Mouse (Mus musculus): ENCODE measurements around the gene Bcl2l12. TPM values are rescaled to one million over a fixed set of nuclear protein-coding genes. Genes with fewer than 3 reads are reported as not detected.
A peak's percentile ranks its signal among the peaks of the same experiment; 100 is the strongest.
"Not testable (repeated sequence)": the region's sequence is repeated elsewhere in the genome, so short reads cannot be mapped to it uniquely, and the experiment has no call there.

Bcl2l12 gene
- polyA plus RNA-seq, 1 experiment from 2014 or later = 19.2 TPM

- no peak overlapping the region for H3K27ac ChIP-seq (replicated peaks)
- H3K4me1 ChIP-seq = no peaks in the 10 kb centered on the region
- H3K4me2 ChIP-seq (replicated peaks) = no peak overlapping the region
- no peaks in the 10 kb centered on the region for H3K27me3 ChIP-seq
- WGBS = 88% methylated on average over 6 of the region's 6 CpGs
- no peak for ATAC-seq (replicated peaks)
- H3K36me3 ChIP-seq = peaks cover 82% of the 10 kb centered on the region
- no peak overlapping the region for H3K4me3 ChIP-seq
- no peak overlapping the region for H3K9ac ChIP-seq (replicated peaks)
- no peaks in the 10 kb centered on the region for H3K9me3 ChIP-seq
These were observed 31.5 kb upstream of the Bcl2l12 start for GRCm38 (mm10) chr7:45029995-45030394.

DNA sequence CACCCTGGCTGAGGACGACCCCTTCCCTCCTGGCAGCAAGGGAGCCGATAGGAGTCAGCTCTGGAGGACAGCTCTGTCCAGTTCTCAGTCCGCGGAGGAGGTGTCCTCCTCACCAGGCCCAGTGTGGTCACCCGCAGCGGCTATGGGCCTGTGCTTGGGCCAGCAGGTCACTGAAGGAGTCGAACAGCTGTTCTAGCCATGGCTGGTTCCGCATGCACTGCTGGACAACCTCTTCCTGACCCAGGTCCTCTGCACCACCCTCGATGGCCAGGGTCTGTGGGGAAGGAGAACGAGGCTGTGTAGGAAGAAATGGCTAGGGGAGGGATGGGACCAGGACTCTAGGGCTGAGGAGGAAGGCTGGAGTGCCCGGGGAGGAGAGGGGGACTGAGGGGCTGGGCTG is 29.8 kb upstream of the Bcl2l12 start:
- Histone ChIP-seq H3K4me1 (no peaks in the 10 kb centered on the region), H3K27me3 (no peaks in the 10 kb centered on the region), H3K27ac (replicated peaks) (no peak overlapping the region), H3K9ac (replicated peaks) (no peak overlapping the region), H3K9me3 (no peaks in the 10 kb centered on the region), H3K36me3 (peaks cover 66% of the 10 kb centered on the region), H3K4me2 (replicated peaks) (no peak overlapping the region), H3K4me3 (no peak overlapping the region)
- ATAC-seq (replicated peaks) = no peak
- 95% methylated on average over 11 of the region's 11 CpGs for WGBS

DNA sequence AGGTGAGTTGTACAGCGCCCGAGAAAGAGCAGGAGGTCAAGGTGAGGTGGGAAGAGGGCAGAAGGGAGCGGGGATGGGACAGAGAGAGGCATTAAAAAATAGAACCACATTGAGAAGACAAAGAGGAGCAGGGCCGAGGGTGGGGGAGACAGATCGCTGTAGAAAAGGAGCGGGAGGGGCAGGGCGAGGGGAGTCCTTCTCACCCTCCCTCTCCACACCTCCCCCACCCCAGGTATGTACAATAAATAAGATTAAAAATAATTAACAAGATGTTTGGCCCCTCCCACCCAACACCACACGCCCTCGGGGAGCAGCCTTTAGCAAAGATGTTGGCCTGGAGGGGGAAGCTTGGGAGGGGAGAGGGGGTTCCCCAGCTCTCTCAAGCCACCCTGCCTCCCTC is 29.2 kb upstream of the Bcl2l12 start:
- Histone ChIP-seq H3K4me3 (no peak overlapping the region), H3K4me1 (no peaks in the 10 kb centered on the region), H3K9me3 (no peaks in the 10 kb centered on the region), H3K36me3 (peaks cover 60% of the 10 kb centered on the region), H3K9ac (replicated peaks) (no peak overlapping the region), H3K27ac (replicated peaks) (no peak overlapping the region), H3K27me3 (no peaks in the 10 kb centered on the region), H3K4me2 (replicated peaks) (no peak overlapping the region)
- no peak for ATAC-seq (replicated peaks)
- 92% methylated on average over 9 of the region's 9 CpGs for WGBS

DNA sequence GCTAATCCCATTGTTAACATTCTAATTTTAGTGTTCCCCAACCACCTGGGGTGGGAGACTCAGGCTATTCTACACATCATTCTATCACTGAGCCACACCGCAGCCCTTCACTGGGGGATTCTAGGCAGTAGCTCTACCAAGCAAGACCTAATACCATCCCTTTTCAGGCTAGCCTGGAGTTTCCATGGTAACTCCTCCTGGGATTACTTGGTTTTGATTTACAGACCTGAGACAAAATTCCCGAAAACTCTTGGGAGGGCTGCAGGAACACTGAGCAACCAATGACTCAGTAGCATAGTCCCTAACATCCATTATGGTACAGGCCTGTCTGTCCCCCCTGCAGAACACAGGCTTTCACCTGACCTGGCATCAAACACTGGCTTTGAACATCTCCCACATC is 27.7 kb upstream of the Bcl2l12 start:
- Histone ChIP-seq H3K27me3 (no peaks in the 10 kb centered on the region), H3K9me3 (no peaks in the 10 kb centered on the region), H3K27ac (replicated peaks) (no peak overlapping the region), H3K4me2 (replicated peaks) (no peak overlapping the region), H3K4me3 (no peak overlapping the region), H3K36me3 (peaks cover 45% of the 10 kb centered on the region), H3K4me1 (no peaks in the 10 kb centered on the region), H3K9ac (replicated peaks) (no peak overlapping the region)
- ATAC-seq (replicated peaks) = no peak
- WGBS = 53% methylated on average over 2 of the region's 2 CpGs

- Histone ChIP-seq H3K4me3 (no peak overlapping the region), H3K36me3 (peaks cover 39% of the 10 kb centered on the region), H3K4me1 (no peaks in the 10 kb centered on the region), H3K9me3 (no peaks in the 10 kb centered on the region), H3K4me2 (replicated peaks) (no peak overlapping the region), H3K27me3 (no peaks in the 10 kb centered on the region), H3K27ac (replicated peaks) (peak overlapping the region; percentile 47), H3K9ac (replicated peaks) (no peak overlapping the region)
- no peak for ATAC-seq (replicated peaks)
- 75% methylated on average over 8 of the region's 8 CpGs for WGBS
These were observed 27.2 kb upstream of the Bcl2l12 start for GRCm38 (mm10) chr7:45025601-45026220.

DNA sequence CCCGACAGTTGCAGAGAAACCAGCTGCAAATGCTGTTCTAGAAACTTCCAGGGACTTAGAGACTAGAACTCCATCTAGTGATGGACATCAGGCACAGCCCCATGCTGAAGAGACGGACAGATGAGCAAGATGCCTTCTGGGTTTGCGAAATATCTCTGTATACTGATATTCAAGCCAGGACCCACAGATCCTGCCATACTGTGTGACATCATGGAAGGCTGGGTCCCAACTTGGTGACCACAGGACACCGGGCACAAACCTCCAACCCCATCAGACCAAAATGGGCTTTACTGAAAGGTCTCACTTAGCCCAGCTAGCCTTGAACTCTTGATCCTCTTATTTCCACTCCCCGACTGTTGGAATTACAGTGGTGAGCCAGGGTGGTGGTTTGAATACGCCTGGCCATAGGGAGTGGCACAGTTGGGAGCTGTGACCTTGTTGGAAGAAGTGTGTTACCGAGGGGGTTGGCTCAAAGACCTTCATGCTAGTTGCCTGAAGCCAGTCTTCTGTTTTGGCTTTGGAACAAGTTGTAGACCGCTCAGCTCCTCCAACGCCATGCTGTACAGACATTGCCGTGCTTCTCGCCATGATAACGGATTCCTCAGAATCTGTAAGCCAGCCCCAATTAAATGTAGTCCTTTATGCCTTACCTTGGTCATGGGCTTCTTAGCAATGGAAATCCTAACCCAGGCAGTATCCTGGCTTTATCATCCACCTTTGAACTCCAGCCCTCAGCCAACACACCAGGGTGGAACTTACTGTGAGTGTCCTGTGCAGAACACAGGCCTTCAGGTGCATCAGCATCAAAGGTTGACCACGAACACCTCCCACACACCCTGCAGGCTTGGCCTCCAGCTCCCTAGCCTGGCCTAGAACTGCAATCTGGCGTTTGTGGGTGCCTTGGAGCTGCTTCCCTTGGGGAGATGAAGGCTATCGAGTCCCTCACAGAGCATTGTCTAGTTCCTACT is 26.1 kb upstream of the Bcl2l12 start:
- no peaks in the 10 kb centered on the region for H3K27me3 ChIP-seq
- H3K4me2 ChIP-seq (replicated peaks) = no peak overlapping the region
- H3K36me3 ChIP-seq = peaks cover 30% of the 10 kb centered on the region
- H3K4me3 ChIP-seq = no peak overlapping the region
- H3K9ac ChIP-seq (replicated peaks) = no peak overlapping the region
- H3K27ac ChIP-seq (replicated peaks) = peak overlapping the region; percentile 47; the same call in 1 of the 2 replicates
- ATAC-seq (replicated peaks) = no peak
- no peaks in the 10 kb centered on the region for H3K4me1 ChIP-seq
- no peaks in the 10 kb centered on the region for H3K9me3 ChIP-seq
- WGBS = 90% methylated on average over 15 of the region's 15 CpGs

DNA sequence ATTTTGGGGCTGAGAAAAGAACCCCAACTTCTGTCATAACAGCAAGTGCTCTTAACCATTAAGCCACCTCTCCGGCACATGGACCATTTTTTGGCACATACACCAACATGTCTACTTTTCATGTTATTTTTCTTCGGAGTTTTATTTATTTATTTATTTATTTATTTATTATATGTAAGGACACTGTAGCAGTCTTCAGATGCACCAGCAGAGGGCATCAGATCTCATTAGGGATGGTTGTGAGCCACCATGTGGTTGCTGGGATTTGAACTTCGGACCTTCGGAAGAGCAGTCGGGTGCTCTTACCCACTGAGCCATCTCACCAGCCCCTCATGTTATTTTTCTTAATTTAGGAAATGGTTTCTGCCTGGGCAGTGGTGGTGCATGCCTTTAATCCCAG is 25.2 kb upstream of the Bcl2l12 start:
- not testable (repeated sequence) for H3K27ac ChIP-seq (replicated peaks); H3K4me3 ChIP-seq; H3K4me1 ChIP-seq; H3K4me2 ChIP-seq (replicated peaks); H3K9ac ChIP-seq (replicated peaks); ATAC-seq (replicated peaks); H3K27me3 ChIP-seq; H3K9me3 ChIP-seq
- peaks cover 25% of the 10 kb centered on the region for H3K36me3 ChIP-seq
- 86% methylated on average over 5 of the region's 5 CpGs for WGBS

DNA sequence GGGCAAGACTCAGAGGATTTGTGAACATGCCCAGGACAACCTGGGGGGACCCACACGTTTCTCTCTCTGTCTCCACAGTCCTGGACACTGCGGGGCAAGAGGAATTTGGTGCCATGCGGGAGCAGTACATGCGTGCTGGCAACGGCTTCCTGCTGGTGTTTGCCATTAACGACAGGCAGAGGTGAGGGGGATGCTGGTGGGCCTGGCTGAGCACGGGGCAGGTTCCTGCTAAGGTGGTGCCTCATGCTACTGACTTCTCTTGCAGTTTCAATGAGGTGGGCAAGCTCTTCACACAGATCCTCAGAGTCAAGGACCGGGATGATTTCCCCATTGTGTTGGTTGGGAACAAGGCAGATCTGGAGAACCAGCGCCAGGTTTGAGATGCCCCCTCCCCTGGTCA is 21.7 kb upstream of the Bcl2l12 start:
- WGBS = 80% methylated on average over 9 of the region's 9 CpGs
- peaks cover 18% of the 10 kb centered on the region for H3K4me1 ChIP-seq
- H3K4me2 ChIP-seq (replicated peaks) = no peak overlapping the region
- no peak overlapping the region for H3K9ac ChIP-seq (replicated peaks)
- no peak overlapping the region for H3K27ac ChIP-seq (replicated peaks)
- no peak overlapping the region for H3K4me3 ChIP-seq
- no peaks in the 10 kb centered on the region for H3K9me3 ChIP-seq
- no peaks in the 10 kb centered on the region for H3K36me3 ChIP-seq
- ATAC-seq (replicated peaks) = no peak
- H3K27me3 ChIP-seq = peaks cover 4% of the 10 kb centered on the region

GRCm38 (mm10) chr7:45019031-45019571 is 20.6 kb upstream of the Bcl2l12 start:
- H3K9me3 ChIP-seq = no peaks in the 10 kb centered on the region
- no peak overlapping the region for H3K4me2 ChIP-seq (replicated peaks)
- H3K27me3 ChIP-seq = peaks cover 4% of the 10 kb centered on the region
- 48% methylated on average over 8 of the region's 8 CpGs for WGBS
- no peak overlapping the region for H3K27ac ChIP-seq (replicated peaks)
- ATAC-seq (replicated peaks) = no peak
- H3K36me3 ChIP-seq = no peaks in the 10 kb centered on the region
- H3K4me3 ChIP-seq = no peak overlapping the region
- H3K4me1 ChIP-seq = peaks cover 30% of the 10 kb centered on the region
- H3K9ac ChIP-seq (replicated peaks) = no peak overlapping the region

DNA sequence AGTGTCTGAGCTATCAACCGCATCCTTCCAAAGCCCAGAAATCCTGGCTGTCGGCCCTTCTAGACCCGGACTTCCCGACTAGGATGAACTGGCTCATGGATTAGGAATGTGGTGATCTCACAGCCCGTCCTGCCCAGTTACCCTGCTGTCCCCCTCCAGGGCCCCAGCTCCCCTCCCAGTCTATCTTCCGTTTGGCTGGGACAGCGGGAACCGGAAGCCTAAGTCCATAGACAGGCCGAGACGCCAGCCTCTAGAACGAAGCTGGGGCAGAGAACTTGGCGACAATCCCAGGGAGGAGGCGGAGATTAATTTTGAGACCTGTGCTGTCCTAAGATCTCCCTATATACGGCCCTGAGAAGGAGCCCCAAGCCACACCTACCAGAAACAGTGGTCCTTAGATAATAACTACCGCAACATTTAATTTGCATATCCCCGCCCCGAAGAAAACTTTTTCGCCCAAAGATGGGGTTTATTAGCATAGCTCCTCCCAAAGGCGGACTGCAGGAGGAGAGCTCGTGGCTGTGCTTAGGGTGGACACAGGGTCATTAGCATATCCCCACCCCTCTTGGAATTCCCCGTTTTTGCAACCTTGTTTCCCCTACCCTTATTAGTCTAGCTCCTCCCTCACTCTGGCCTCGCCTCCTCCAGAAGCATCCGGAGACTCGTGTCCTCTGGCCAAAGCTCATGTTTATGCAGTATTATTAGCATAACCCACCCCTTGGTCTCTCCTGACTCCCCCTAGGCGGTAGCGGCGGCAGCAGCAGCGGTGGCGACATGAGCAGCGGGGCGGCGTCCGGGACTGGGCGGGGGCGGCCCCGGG is 18.9 kb upstream of the Bcl2l12 start, which contains the start of gene Rras:
TSS of gene Rras (plus strand) at position 720 of the 820 bp plus-strand sequence.
- peak within 1 kb of the TSS; percentile 84 for H3K4me3 ChIP-seq
- H3K27me3 ChIP-seq = peaks cover 4% of the 10 kb centered on the region
- no peaks in the 10 kb centered on the region for H3K9me3 ChIP-seq
- peak within 1 kb of the TSS; percentile 81 for H3K27ac ChIP-seq (replicated peaks)
- peaks cover 8% of the 10 kb centered on the region for H3K36me3 ChIP-seq
- ATAC-seq (replicated peaks) = peak; percentile 71
- WGBS = under 1% methylated on average over 36 of the region's 36 CpGs
- H3K4me2 ChIP-seq (replicated peaks) = peak within 1 kb of the TSS; percentile 86
- H3K4me1 ChIP-seq = peaks cover 37% of the 10 kb centered on the region
- peak within 1 kb of the TSS; percentile 48 for H3K9ac ChIP-seq (replicated peaks)

GRCm38 (mm10) chr7:45016761-45017160 is 18.2 kb upstream of the Bcl2l12 start:
- no peak for ATAC-seq (replicated peaks)
- Histone ChIP-seq H3K9me3 (no peaks in the 10 kb centered on the region), H3K27me3 (peaks cover 4% of the 10 kb centered on the region), H3K27ac (replicated peaks) (peak overlapping the region; percentile 81), H3K36me3 (peaks cover 15% of the 10 kb centered on the region), H3K9ac (replicated peaks) (peak overlapping the region; percentile 48), H3K4me3 (peak overlapping the region; percentile 84), H3K4me2 (replicated peaks) (peak overlapping the region; percentile 86), H3K4me1 (peaks cover 37% of the 10 kb centered on the region)
- WGBS = 4% methylated on average over 4 of the region's 4 CpGs

All from forebrain, embryonic 15.5 days (tissue).